8 mouse cellular contexts compared by ENCODE assay signal in genomic region chr2:140065676-140066075, GRCm38 (mm10). TPM values are rescaled to one million over a fixed set of nuclear protein-coding genes. Genes with fewer than 3 reads are reported as not detected.
DNase-seq lines count a peak whose midpoint lies in the region; ATAC-seq lines count a peak whose summit lies in the region.

No protein-coding gene starts in this region.

- 75% methylated on average over 8 of the region's 8 CpGs for WGBS in intestine, embryonic 14.5 days
- WGBS in neural tube, embryonic 12.5 days = 86% methylated on average over 8 of the region's 8 CpGs

- no peaks in the 10 kb centered on the region for H3K27me3 ChIP-seq in intestine, embryonic 14.5 days (replicated peaks; ENCODE audit: control insufficient read depth, insufficient read depth, low read length)
- no peaks in the 10 kb centered on the region for H3K27me3 ChIP-seq in neural tube, embryonic 12.5 days (replicated peaks)

- DNase-seq in cerebellum, postnatal 10 days = peak; percentile 28 to 34
- DNase-seq in cerebellum, adult 9-10 months = no peak
- DNase-seq in 3134 (ENCODE audit: extremely low read depth, insufficient read length, low spot score) = peak; percentile 38
- peak; percentile 25 for DNase-seq in c-Kit-positive CD71-positive TER-119-positive erythroid progenitor cells, embryonic 14.5 days (ENCODE audit: low spot score)
- DNase-seq in intestine, embryonic 14.5 days (ENCODE audit: low spot score) = no peak
- no peak for DNase-seq in spleen, adult 12 weeks (ENCODE audit: low spot score)
- no peak for DNase-seq in layer of hippocampus, postnatal 25 days (ENCODE audit: extremely low spot score in 1 of 2, low spot score in 1 of 2)

- peak overlapping the region; percentile 85 for H3K4me3 ChIP-seq in intestine, embryonic 14.5 days (ENCODE audit: low read depth, low read length)
- peak overlapping the region; percentile 85 for H3K4me3 ChIP-seq in neural tube, embryonic 12.5 days

- peak overlapping the region; percentile 94 for H3K9ac ChIP-seq in intestine, embryonic 14.5 days (ENCODE audit: low read length)
- no peak overlapping the region; the same call in 1 of the 2 replicates for H3K9ac ChIP-seq in neural tube, embryonic 12.5 days

- H3K4me2 ChIP-seq in intestine, embryonic 14.5 days (ENCODE audit: low read length) = peak overlapping the region; percentile 94
- H3K4me2 ChIP-seq in neural tube, embryonic 12.5 days (replicated peaks) = peak overlapping the region; percentile 81

- ATAC-seq in intestine, embryonic 14.5 days (replicated peaks; ENCODE audit: low FRiP score, low TSS enrichment, low read depth) = no peak
- no peak for ATAC-seq in neural tube, embryonic 12.5 days (ENCODE audit: low FRiP score, low read depth)

- no peaks in the 10 kb centered on the region for H3K36me3 ChIP-seq in intestine, embryonic 14.5 days (ENCODE audit: control insufficient read depth, insufficient read depth, low read length)
- H3K36me3 ChIP-seq in neural tube, embryonic 12.5 days = no peaks in the 10 kb centered on the region

- no peak overlapping the region for H3K27ac ChIP-seq in intestine, embryonic 14.5 days (ENCODE audit: low read depth)
- no peak overlapping the region for H3K27ac ChIP-seq in neural tube, embryonic 12.5 days

- peaks cover 10% of the 10 kb centered on the region; the same call in 1 of the 2 replicates for H3K4me1 ChIP-seq in intestine, embryonic 14.5 days (replicated peaks; ENCODE audit: control insufficient read depth, insufficient read depth, low read length)
- H3K4me1 ChIP-seq in neural tube, embryonic 12.5 days = peaks cover 3% of the 10 kb centered on the region; the same call in 1 of the 2 replicates

- H3K9me3 ChIP-seq in intestine, embryonic 14.5 days (ENCODE audit: control insufficient read depth, low read length) = no peaks in the 10 kb centered on the region
- no peaks in the 10 kb centered on the region for H3K9me3 ChIP-seq in neural tube, embryonic 12.5 days

RNA-seq across cellular contexts. Expression of gene Tasp1, which starts 0.9 kb away (rescaled TPM):
- 19.2 and 19.5 TPM in 2 replicates for polyA plus RNA-seq in intestine, embryonic 14.5 days (2014; fragmentation: Nextera tagmentation; extraction: Ambion mirVana)
- 12.8 and 14.4 TPM in 2 replicates for polyA plus RNA-seq in neural tube, embryonic 12.5 days (2016; fragmentation: Nextera tagmentation; extraction: Ambion mirVana)
- 10 to 100 TPM; 27.5 to 30.8 TPM for total RNA-seq in layer of hippocampus, postnatal 25 days (2021)

Comparison
In these comparisons a context has a peak if more than half of its experiments do, and no peak if none do; other contexts are left out.
1. DNase-seq: peak in cerebellum, postnatal 10 days (2 of 2), 3134 (single experiment) and c-Kit-positive CD71-positive TER-119-positive erythroid progenitor cells, embryonic 14.5 days (single experiment); none in cerebellum, adult 9-10 months (single experiment), intestine, embryonic 14.5 days (single experiment), spleen, adult 12 weeks (single experiment) and layer of hippocampus, postnatal 25 days (0 of 2).